Mouse (Mus musculus) layer of hippocampus, adult 11-12 months (tissue): ENCODE measurements around the gene Wnk4.
"Not testable (repeated sequence)": the region's sequence is repeated elsewhere in the genome, so short reads cannot be mapped to it uniquely, and the experiment has no call there.

Experiments used
- DNase-seq: peaks from one replicate; pipeline ENCODE4 v3.0.0; 2022; ENCODE audit warnings: low spot score

The Wnk4 gene

DNA sequence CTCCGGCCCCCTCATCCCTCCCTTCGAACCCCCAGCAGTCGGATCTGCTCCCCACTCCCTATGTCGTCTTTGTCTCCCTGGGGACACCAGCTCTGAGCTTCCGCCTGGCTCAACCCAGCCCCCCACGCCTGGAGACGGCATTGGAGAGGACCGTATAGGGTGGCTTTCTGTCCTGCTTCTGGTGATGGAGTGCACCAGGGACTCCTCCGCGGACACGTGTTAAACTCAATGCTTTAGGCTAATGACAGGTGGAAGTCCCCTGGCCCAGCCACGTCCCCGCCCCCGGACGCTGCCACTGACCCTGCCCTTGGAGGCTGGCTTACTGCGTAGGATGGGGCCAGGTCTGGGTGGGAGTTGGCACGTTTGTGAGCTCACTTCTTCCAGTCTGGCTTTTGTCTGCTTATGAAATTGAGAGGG, 56.1 kb downstream of the Wnk4 start:
- DNase-seq: no peak

- DNase-seq: peak; percentile 80
Observed at GRCm38 (mm10) chr11:101323609-101324008, 63.2 kb downstream of the Wnk4 start.

- DNase-seq: no peak
Observed at GRCm38 (mm10) chr11:101324763-101325162, 64.4 kb downstream of the Wnk4 start, which contains the start of gene Aoc2. TSS of gene Aoc2 (plus strand) at chr11:101325063.

GRCm38 (mm10) chr11:101325201-101325600, 64.8 kb downstream of the Wnk4 start:
- not testable (repeated sequence) for DNase-seq

DNA sequence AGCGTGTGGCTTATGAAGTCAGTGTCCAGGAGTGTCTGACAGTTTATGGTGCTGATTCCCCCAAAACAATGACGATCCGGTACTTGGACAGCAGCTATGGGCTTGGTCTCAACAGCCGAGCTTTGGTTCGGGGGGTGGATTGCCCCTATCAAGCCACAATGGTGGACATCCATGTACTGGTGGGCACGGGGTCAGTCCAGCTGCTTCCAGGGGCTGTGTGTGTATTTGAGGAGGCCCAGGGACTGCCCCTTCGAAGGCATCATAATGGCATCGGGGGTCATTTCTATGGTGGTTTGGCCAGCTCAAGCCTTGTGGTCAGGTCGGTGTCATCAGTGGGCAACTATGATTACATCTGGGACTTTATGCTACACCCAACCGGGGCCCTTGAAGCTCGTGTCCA, 65.8 kb downstream of the Wnk4 start:
- DNase-seq: no peak
